Mouse (Mus musculus): ENCODE results near the gene Nrbp1.
"Not testable (repeated sequence)": the region's sequence is repeated elsewhere in the genome, so short reads cannot be mapped to it uniquely, and the experiment has no call there.

Nrbp1 gene

DNA sequence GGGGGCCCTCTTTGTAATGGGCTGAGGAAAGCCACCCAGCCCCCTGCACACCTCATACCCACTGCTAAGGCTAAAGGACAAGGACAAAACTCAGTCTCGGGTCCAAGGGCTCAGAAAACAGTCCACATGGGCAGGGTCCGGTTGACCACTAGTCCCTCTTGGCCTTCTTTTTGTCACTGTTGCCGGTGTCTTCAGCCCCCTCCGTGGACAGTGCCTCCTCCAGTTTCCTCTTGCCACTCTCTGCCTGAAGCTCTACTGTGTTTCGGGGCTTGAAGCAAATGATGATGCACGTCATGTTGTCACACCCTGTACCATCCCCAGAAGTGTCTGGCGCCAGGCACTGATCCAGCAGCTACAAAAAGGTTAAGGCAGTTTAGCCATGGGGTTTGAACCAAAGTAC lies 37.7 kb upstream of the Nrbp1 start:
- in situ Hi-C loops (cut with MboI; ENCODE audit: low pct_unique_long_range_greater_than_20kb in 1 of 2, low sequenced_read_pairs in 2 of 2, unreplicated experiment in 1 of 2), result no loop called here

DNA sequence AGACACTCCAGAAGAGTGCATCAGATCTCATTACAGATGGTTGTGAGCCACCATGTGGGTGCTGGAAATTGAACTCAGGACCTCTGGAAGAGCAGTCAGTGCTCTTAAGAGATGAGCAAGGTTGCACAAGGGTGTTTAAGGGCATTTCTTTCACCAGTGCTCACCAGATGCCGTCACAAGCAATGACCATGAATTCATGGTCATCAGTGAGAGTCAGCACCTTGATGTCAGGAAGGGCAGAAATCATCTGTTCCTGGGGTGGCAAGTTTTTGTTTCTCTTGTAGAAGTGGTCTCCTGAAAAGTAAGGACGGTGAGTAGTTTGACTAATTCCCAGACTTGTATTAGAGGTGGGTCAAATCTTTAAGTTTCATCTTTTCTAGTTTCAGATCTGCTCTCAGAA lies 36.8 kb upstream of the Nrbp1 start:
- in situ Hi-C loops (cut with MboI; ENCODE audit: low pct_unique_long_range_greater_than_20kb in 1 of 2, low sequenced_read_pairs in 2 of 2, unreplicated experiment in 1 of 2), result no loop called here

DNA sequence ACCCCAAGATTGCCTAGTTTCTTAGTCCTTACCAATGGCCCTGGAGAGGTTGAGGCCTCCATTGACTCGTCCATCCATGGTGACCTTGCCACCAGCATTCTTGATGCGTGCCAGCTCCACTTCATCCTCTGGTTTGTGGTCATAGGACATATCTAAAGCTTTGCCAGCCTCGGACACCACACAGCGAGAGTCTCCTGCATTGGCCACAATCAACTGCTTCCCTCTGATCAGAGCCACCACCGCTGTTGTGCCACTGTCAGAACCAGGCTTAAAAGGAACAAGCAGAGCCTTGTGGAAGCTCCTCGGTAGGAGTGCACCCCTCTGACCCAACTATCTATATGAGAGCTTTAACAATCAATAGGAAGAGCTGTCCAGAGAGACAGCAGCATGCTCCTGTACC lies 36.2 kb upstream of the Nrbp1 start:
- in situ Hi-C loops (cut with MboI; ENCODE audit: low pct_unique_long_range_greater_than_20kb in 1 of 2, low sequenced_read_pairs in 2 of 2, unreplicated experiment in 1 of 2), result no loop called here

DNA sequence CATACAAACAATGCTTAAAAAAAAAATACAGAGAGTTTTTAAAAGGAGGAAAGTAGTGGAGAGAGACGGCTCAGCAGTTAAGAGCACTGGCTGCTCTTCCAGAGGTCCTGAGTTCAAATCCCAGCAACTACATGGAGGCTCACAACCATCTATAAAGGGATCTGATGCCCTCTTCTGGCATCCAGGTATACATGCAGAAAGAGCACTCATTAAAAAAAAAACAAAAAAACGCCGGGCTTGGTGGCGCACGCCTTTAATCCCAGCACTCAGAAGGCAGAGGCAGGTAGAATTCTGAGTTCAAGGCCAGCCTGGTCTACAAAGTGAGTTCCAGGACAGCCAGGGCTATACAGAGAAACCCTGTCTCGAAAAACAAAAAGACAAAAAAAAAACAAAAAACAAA lies 24.1 kb upstream of the Nrbp1 start:
- in situ Hi-C loops (cut with MboI; ENCODE audit: low pct_unique_long_range_greater_than_20kb in 1 of 2, low sequenced_read_pairs in 2 of 2, unreplicated experiment in 1 of 2), result not testable (repeated sequence)

DNA sequence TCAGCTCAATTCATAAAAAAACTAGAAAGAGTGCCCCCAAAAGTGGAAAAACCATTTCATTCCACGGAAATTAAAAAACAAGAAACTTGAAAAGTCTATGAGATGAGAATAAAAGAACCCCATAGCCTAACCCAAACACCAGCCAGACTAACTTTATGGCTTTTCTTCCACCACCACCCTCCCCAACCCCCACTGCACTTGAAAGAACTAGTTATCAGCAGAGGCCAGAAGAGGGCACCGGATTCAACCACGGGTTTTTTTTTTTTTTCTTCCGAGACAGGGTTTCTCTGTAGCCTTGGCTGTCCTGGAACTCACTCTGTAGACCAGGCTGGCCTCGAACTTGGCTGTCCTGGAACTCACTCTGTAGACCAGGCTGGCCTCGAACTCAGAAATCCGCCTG lies 22.4 kb upstream of the Nrbp1 start:
- in situ Hi-C loops (cut with MboI; ENCODE audit: low pct_unique_long_range_greater_than_20kb in 1 of 2, low sequenced_read_pairs in 2 of 2, unreplicated experiment in 1 of 2), result no loop called here

DNA sequence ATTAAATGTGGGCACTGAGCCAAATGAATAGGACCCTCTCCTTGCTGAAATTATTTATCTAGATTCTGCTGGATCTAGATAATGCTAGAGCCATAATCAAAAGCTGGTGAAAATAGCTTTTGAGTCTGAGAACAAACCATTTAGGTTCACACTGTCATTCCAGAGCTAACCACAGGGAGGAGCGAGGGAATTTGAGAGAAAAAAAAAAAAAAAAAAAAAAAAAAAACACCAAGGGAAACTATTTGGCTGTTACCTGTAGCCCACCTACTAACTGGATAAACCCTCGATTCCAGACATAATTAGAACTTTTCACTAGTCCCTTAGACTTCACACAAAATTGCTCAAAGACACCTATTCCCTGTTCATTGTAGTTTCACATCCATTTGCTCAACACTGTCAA lies 21.6 kb upstream of the Nrbp1 start:
- in situ Hi-C loops (cut with MboI; ENCODE audit: low pct_unique_long_range_greater_than_20kb in 1 of 2, low sequenced_read_pairs in 2 of 2, unreplicated experiment in 1 of 2), result no loop called here

DNA sequence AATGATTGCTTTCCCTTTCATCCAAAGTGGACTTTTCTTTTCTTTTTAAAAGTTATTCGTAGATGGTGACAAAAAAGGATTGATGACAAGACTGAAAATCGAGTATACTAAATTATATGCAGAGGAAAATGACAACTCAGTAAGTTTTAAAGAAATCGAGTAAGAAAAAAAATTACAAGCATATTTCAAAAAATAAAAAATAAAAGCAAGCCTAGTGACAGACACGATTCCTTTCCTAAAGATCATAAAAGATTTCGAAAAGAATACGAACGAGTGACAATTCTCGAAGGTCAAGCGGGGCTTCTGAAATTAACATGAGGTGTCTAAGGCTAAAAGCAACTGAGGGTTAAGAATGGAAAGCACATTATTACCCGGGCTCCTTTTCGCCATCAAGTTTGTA lies 21.2 kb upstream of the Nrbp1 start:
- in situ Hi-C loops (cut with MboI; ENCODE audit: low pct_unique_long_range_greater_than_20kb in 1 of 2, low sequenced_read_pairs in 2 of 2, unreplicated experiment in 1 of 2), result no loop called here

DNA sequence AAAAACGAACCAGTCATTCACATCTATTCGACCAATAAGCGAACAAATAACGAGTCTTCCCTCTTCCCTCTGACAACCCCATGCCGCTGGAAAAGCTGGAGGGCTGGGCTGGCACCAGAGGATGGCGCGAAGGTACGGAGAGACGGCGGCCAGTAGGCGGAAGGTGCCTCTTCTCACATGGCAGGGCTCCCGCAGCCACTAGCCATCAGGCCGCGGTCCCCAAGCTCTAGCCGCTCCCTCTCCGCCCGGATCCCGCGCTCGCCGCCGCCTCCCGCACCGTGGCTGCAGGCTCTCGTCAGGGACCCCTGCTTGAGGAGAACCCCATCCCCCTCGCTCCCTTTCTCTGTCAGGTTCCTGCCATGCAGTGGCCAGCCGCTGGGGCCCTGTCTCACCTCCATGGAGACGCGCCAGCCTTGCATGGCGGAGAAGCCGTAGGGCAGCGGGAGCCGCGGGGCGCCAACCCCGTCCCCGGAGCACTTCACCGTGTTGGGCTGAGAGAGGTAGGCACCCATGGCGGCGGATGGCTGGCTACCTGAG lies 20.7 kb upstream of the Nrbp1 start:
- in situ Hi-C loops (cut with MboI; ENCODE audit: low pct_unique_long_range_greater_than_20kb in 1 of 2, low sequenced_read_pairs in 2 of 2, unreplicated experiment in 1 of 2), result no loop called here

DNA sequence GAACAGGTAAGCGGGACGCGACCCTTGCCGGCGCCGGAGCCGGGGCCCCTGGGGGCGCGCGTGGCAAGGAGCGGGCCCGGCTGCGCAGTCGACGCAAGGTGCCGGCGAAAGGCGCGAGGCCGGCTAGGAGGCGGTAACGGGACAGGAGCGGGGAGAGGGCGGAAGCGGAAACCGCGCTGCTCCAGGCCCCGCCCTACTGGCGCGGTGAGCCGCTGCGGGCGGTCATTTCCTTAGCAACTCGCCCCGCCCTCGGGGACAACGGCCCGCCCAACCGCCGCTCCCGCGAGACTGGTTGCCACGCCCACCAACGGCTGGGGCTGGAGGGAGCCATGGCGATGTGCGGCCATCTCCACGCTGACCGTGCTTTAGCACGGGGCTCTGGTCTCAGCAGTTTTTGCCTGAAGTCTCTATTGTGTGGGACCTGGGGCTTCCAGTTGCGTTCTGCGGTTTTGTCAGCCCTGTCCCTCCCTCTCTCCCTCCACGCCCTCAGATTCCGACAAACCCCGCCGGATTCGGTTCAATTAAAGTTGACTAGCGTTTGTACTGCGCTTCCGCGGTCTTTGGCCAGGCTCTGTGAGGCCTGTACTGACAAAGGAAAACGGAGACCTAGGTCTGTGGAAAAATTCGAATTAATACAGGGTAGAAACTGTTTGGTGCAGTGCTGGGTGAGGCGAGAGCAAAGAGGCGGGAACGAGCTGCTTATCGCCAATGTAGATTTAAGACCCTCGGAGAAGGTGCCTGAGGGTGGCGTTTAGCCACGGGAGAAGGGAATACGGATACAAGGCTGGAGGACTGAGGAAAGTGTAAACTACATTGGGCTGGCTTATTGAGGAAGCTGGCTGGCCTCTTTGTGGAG lies 20.0 kb upstream of the Nrbp1 start, which contains the start of gene Ppm1g:
TSS of gene Ppm1g (minus strand) at position 240 of the 856 bp plus-strand sequence.
- in situ Hi-C loops (cut with MboI; ENCODE audit: low pct_unique_long_range_greater_than_20kb in 1 of 2, low sequenced_read_pairs in 2 of 2, unreplicated experiment in 1 of 2), result no loop called here

DNA sequence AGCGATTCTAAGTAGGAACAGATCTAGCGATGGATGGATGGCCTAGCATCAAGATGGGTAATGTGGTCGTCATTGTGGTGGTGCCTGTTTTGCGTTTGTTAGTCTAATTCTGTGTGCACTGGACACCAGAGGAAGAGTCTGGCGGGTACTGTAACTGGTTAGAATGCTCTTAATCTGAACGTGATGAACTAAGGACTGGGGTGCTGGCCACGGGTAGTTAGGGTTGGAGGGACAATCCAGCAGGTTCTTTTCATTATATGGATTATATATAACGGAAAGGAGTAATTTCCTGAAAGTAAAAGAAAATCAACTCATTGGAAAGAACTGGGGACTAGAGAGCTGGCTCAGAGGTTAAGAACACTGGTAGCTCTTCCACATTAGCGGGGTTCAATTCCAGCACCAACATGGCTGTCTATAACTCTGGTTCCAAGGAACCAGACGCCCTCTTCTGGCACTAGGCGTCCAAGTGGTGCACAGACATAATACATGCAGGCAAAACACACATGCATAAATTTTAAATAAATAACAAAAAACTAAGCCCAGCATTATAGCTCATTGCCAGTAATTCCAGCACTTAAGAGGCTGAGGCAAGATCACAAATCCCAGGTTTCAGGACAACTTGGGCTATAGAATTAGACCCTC lies 19.2 kb upstream of the Nrbp1 start:
- in situ Hi-C loops (cut with MboI; ENCODE audit: low pct_unique_long_range_greater_than_20kb in 1 of 2, low sequenced_read_pairs in 2 of 2, unreplicated experiment in 1 of 2), result no loop called here

DNA sequence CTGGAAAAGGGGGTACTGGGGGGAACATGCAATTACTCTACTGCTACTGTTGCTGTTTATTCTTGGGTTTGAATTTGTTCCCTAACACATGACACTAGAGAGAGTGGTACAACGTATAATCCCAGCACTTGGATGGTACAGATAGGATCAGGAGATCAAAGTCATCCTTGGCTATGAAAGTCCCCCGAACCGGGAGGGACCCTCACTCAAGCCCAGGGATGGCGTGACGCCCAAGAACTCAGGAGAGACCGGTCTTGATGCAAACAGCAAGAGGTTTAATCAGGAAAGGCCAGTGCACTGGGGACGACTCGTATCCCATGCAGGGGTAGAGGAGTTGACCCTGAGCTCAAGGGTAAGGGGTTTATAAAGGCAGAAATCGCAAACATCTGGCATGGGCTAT lies 18.0 kb upstream of the Nrbp1 start:
- in situ Hi-C loops (cut with MboI; ENCODE audit: low pct_unique_long_range_greater_than_20kb in 1 of 2, low sequenced_read_pairs in 2 of 2, unreplicated experiment in 1 of 2), result no loop called here

DNA sequence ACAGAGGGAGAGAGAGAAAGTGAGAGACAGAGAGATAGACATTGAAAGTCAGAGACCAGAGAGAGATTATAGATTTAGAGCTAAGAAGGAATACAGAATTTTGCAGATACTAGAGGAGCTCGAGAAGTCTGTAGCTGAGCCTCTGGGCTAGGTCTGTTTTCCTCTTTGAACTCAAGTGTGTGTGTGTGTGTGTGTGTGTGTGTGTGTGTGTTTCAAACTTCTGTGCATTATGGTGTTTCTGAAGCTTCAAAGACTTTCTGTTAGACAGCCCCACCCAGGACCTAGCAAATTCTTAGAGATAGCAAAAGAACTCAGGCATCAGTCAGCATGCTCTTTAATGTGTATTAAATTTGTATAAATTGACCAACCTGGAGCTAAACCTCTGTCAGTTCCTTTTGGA lies 14.0 kb upstream of the Nrbp1 start:
- in situ Hi-C loops (cut with MboI; ENCODE audit: low pct_unique_long_range_greater_than_20kb in 1 of 2, low sequenced_read_pairs in 2 of 2, unreplicated experiment in 1 of 2), result no loop called here

DNA sequence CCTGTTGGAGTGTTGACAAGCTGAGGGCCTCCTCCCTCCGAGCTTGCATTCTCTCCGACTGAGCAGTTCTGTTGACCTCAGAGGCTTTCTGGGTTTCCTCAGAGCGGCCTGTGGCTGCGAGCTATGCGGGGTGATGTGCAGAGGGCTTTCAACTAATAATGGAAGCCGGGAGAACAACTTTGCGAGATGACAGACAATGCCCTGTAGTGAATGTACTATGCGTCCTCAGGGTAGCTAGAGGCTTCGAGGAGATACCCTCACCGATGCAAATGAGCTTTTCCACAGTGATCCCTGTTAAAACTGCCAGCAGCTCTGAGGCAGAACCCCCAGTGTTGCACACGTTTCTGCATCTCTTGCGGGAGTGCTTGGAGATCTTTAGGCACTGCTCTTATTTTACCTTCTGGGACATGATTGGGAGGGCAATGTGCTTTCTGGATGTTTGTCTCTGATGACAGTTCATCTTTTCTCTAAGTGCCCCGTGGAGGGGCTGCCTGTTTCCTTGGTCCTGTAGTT lies 914 bp downstream of the Nrbp1 start:
- in situ Hi-C loops (cut with MboI; ENCODE audit: low pct_unique_long_range_greater_than_20kb in 1 of 2, low sequenced_read_pairs in 2 of 2, unreplicated experiment in 1 of 2), result no loop called here

DNA sequence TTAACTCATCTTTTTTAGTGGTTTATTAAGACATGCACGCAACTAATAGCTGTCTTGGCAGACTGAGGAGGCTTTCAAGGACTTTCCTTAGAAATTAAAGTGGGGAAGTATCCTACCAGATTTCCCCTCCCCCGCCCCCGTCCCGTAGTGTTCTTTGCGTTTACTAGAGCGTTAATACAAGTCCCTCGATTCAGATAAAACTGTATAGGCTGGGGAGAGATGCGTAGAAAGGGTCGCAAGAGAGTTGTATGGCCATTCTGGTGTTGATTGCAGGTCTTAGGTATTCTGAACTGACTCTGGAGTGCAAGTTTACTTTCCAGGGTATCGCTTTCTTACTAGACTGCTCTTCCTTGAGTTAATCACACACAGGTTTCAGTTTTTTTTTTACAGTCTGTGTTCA lies 1.5 kb downstream of the Nrbp1 start:
- in situ Hi-C loops (cut with MboI; ENCODE audit: low pct_unique_long_range_greater_than_20kb in 1 of 2, low sequenced_read_pairs in 2 of 2, unreplicated experiment in 1 of 2), result no loop called here

DNA sequence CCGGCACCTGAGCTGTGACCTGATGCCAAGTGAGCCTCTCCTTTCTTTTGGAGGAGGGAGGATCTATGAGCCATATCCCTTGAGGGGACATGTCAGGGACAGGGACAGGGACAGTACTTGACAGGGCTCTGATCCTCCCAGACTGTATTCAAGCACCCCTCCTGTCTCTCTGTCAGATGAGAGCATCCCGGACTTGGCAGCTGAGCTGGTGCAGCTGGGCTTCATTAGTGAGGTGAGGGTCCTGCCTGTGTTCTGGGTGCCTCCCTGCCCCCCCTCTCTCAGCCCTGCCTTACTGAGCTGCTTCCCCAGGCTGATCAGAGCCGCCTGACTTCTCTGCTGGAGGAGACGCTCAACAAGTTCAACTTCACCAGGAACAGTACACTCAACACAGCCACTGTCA lies 10.1 kb downstream of the Nrbp1 start:
- in situ Hi-C loops (cut with MboI; ENCODE audit: low pct_unique_long_range_greater_than_20kb in 1 of 2, low sequenced_read_pairs in 2 of 2, unreplicated experiment in 1 of 2), result no loop called here

DNA sequence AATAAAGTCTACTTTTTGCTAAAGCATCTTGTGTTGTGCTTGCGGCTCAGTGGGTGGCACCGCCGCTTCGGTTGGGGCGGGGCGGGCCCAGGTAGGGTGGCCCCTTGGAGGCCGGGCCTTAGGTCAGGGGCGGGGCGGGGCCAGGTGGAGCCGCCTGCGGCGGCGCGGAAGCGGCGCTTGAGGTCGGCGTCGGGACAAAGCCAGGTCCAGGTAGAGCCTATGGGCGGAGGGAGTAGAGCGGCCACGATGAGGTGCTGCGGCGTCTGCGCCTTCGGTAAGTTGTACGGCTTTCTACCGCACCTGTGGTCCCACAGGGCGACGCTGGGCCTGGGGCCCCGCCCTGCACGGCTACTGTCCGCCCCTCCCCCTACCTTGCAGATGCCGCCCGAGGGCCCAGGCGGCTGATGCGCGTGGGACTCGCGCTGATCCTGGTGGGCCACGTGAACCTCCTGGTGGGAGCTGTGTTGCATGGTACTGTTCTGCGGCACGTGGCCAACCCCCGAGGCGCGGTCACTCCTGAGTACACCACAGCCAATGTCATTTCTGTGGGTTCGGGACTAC lies 11.0 kb downstream of the Nrbp1 start, which contains the start of gene Krtcap3:
TSS of gene Krtcap3 (plus strand) at position 151 of the 561 bp plus-strand sequence.
- in situ Hi-C loops (cut with MboI; ENCODE audit: low pct_unique_long_range_greater_than_20kb in 1 of 2, low sequenced_read_pairs in 2 of 2, unreplicated experiment in 1 of 2), result no loop called here

DNA sequence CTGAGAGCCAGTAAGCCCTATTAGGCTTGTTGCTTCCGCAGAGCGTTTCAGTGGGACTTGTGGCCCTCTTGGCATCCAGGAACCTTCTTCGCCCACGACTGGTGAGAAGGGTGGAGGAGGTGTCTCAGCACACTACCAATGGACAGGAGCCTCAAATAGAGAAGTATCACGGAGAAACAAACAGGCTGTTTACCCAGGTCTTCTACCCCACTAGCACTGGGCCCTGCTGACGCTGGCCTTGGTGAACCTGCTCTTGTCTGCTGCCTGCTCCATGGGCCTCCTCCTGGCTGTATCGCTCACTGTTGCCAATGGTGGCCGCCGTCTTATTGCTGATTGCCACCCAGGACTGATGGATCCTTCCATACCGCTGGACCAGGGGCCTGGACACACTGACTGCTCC lies 11.5 kb downstream of the Nrbp1 start:
- in situ Hi-C loops (cut with MboI; ENCODE audit: low pct_unique_long_range_greater_than_20kb in 1 of 2, low sequenced_read_pairs in 2 of 2, unreplicated experiment in 1 of 2), result no loop called here

DNA sequence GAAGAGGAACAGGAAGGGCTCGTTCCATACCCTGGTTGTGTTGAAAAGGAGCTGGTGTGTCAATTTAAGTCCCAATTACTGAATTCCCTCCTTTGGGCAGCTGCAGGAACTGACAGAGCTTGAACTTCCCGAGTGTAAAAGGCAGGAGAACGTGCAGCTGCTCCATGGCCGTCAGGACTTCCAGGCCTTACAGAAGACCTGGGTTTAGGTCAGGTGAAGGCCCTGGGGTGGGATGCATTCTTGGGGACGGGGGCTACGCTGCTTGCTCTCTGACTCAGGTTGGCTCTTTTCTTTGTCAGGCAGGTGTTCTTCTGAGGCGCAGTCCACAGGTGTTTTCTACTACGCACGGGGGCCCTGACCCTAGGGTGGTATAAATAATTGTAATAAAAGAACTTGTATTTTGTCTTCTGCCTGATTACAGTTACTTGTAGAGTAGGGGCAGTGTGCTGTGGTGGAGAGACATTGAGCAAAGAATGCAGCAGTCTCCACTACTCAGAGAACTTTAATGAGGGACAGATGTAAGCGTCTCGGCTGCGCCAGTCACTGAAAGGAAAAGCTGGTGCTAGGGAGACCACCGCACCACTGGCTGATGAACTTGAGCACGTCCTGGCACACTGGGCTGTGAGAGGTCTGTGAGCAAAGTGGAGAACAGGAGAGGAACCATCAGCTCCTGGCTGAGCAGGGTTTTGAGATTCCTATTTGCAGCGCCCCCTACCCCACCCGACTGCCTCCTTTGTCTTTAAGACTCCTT lies 12.3 kb downstream of the Nrbp1 start:
- in situ Hi-C loops (cut with MboI; ENCODE audit: low pct_unique_long_range_greater_than_20kb in 1 of 2, low sequenced_read_pairs in 2 of 2, unreplicated experiment in 1 of 2), result no loop called here

DNA sequence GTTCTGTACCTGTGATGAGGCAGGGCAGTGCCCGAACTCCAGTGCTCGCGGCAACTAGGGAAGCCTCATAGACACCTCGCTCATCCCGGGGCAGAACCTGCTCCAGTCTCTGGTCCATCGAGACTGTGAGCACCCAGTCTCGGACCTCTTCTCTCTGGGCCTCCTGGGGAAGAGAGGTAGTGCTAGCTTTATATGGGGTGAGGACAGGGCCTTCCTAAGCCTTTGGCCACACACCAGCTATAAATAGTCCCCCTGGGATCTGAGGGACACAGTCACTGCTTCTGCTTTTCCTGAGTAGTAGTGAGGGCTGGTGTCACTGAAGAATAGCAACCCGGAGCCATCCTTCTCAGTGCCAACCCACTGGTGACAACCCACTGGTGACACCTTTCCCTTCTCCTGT lies 13.1 kb downstream of the Nrbp1 start:
- in situ Hi-C loops (cut with MboI; ENCODE audit: low pct_unique_long_range_greater_than_20kb in 1 of 2, low sequenced_read_pairs in 2 of 2, unreplicated experiment in 1 of 2), result no loop called here

All from mouse embryonic stem cell (cell line).